Mouse (Mus musculus): ENCODE measurements at regions not wholly inside any gene's neighbourhood (a gene's known extent, or its start where the extent isn't known, plus 50 kb on each side); places are given as distances from the start of the nearest gene placed in this dataset.

- TF ChIP-seq CTCF (IDR thresholded peaks at IDR 0.05; ENCODE audit: low read depth) (no peak), EP300 (IDR thresholded peaks at IDR 0.05; ENCODE audit: low read depth) (no peak)
These were observed 75.5 kb upstream of the Hpgd start for GRCm38 (mm10) chr8:56218837-56219236.
